Mouse (Mus musculus) ES-Bruce4 (cell line): ENCODE measurements around the gene H2-T22.

Source experiments
- CTCF ChIP-seq: IDR thresholded peaks from one replicate; pipeline ENCODE4 v1.8.1; 2011; ENCODE audit warnings: low read depth, low read length
- POLR2A ChIP-seq: IDR thresholded peaks from one replicate; pipeline ENCODE4 v1.8.1; 2011; ENCODE audit warnings: low read length; ENCODE audit not compliant: insufficient read depth

- TF ChIP-seq POLR2A (no peak), CTCF (no peak)
Measured at GRCm38 (mm10) chr17:36025197-36025596, 17.4 kb downstream of the H2-T22 start.
